Mouse (Mus musculus) embryonic fibroblast, embryonic 13.5 days (primary cell): ENCODE results near the gene Syt6.

Experiments used
- CTCF ChIP-seq: IDR thresholded peaks from 2 replicates; pipeline ENCODE4 v1.5.1; 2011; ENCODE audit warnings: mild to moderate bottlenecking, control low read depth, low read length, moderate library complexity, borderline replicate concordance; ENCODE audit not compliant: insufficient read depth
- POLR2A ChIP-seq: IDR thresholded peaks from 2 replicates; pipeline ENCODE4 v1.6.1; 2011; ENCODE audit warnings: low read depth, mild to moderate bottlenecking, control low read depth, low read length, moderate library complexity

GRCm38 (mm10) chr3:103574566-103575155, 370 bp upstream of the Syt6 start:
- TF ChIP-seq POLR2A (no peak), CTCF (no peak)
